Mouse (Mus musculus): ENCODE measurements around the gene Shisa5.

- TF ChIP-seq CTCF (IDR thresholded peaks at IDR 0.05; ENCODE audit: borderline replicate concordance, insufficient read depth, low read length) (no peak), POLR2A (IDR thresholded peaks at IDR 0.05; ENCODE audit: low read depth, low read length) (no peak)
Observed at GRCm38 (mm10) chr9:109030312-109030711, 8.1 kb upstream of the Shisa5 start.

All from embryonic fibroblast, embryonic 13.5 days (primary cell).